Mouse (Mus musculus): ENCODE measurements at regions not wholly inside any gene's neighbourhood (a gene's known extent, or its start where the extent isn't known, plus 50 kb on each side); places are given as distances from the start of the nearest gene placed in this dataset.

DNA sequence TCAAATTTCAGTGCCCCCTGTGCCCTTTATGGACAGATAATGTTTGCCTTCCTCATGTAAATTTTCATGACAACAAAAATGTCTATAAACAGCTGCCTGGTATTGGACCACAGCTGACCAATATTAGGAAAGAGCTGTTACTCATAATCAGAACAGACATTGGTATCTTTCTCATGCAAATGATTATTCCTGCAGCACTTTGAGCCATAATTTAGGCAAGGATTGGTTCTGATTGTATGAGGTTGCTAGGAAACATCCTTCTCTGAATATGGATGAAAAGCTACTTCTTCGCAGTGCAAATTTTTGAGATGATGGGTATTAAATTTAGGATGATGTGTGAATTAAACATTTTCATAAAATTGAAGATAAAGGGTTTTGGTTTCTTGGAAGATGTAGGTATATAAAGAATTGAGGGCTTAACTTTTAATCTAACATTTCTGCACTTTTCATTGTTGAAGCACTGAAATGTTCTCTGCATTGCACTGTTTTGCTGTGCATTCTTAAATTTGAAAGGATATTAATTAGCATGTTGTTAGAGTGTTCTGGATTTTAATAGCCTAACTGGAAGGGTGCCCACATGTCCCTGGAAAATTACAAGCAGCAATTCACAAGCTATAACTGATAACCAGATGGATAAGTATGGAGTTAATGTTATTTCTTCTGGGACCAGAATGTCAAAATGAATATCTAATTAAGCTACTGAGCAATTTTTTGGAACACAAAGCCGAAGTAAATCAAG lies 1140.9 kb downstream of the Hace1 start:
- peak overlapping the region; percentile 71 for H3K27ac ChIP-seq (replicated peaks; ENCODE audit: low read depth, low read length)
- H3K9ac ChIP-seq (replicated peaks; ENCODE audit: low read length): no peak overlapping the region
- 0 out of 2 replicates have a peak overlapping the region, but pooled peaks have one; percentile 13 for H3K4me2 ChIP-seq (ENCODE audit: low read length)
- WGBS: 20% methylated on average over 2 of the region's 2 CpGs
- 0 out of 2 replicates have a peak, but pooled peaks cover 6% of the 10 kb centered on the region for H3K4me1 ChIP-seq (ENCODE audit: control insufficient read depth, insufficient read depth, low read length)
- H3K27me3 ChIP-seq (ENCODE audit: control insufficient read depth, insufficient read depth, low read length): no peaks in the 10 kb centered on the region
- no peaks in the 10 kb centered on the region for H3K9me3 ChIP-seq (ENCODE audit: control insufficient read depth, low read length)
- peak; percentile 80 for ATAC-seq (ENCODE audit: low FRiP score, low TSS enrichment)
- no peak overlapping the region for H3K4me3 ChIP-seq (replicated peaks; ENCODE audit: low read depth, low read length)
- no peaks in the 10 kb centered on the region for H3K36me3 ChIP-seq (ENCODE audit: control insufficient read depth, insufficient read depth, low read length)
- DNase-seq: peak; percentile 70

DNA sequence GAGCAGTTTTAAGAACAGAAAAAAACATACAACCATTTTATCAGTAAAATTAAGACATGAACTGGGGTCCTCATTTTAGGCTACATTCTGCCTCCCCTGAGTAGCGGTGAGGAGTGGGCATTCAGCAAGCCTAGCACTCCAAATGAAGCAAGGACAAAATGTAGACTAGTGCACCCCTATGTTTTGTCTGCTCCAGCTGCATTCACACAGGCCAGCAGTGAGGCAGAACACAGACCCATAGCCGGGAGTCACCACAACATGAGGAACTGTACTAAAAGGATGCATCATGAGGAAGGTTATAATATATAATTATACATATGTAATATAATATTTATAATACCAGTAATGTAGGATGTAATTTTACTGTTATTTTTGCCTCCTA lies 1141.5 kb downstream of the Hace1 start:
- Histone ChIP-seq H3K36me3 (ENCODE audit: control insufficient read depth, insufficient read depth, low read length) (no peaks in the 10 kb centered on the region), H3K4me1 (ENCODE audit: control insufficient read depth, insufficient read depth, low read length) (0 out of 2 replicates have a peak, but pooled peaks cover 6% of the 10 kb centered on the region), H3K9me3 (ENCODE audit: control insufficient read depth, low read length) (no peaks in the 10 kb centered on the region), H3K4me2 (ENCODE audit: low read length) (0 out of 2 replicates have a peak overlapping the region, but pooled peaks have one; percentile 13), H3K27ac (replicated peaks; ENCODE audit: low read depth, low read length) (peak overlapping the region; percentile 71), H3K27me3 (ENCODE audit: control insufficient read depth, insufficient read depth, low read length) (no peaks in the 10 kb centered on the region), H3K4me3 (replicated peaks; ENCODE audit: low read depth, low read length) (no peak overlapping the region), H3K9ac (replicated peaks; ENCODE audit: low read length) (no peak overlapping the region)
- WGBS: 40% methylated on average over 2 of the region's 2 CpGs
- ATAC-seq (ENCODE audit: low FRiP score, low TSS enrichment) (peak; percentile 80), DNase-seq (peak; percentile 33)

DNA sequence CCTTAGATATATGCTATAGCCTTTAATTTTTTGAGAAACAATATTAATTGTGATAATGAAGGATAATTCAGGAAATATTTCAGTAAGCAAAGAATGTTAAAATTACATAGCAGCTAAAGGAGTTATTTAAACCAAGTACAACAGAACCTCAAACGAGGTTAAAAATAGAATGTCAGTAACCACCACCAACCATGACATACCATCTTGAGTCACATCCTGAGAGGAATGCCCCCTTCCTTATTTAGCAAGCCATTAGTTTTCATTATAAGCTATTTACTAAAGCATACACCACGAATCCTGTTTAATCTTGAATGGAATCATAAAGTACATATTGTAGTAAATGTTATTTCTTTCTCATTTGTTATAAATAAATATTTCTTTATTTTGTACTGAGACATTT lies 1146.0 kb downstream of the Hace1 start:
- WGBS: 84% methylated on average over 2 of the region's 2 CpGs
- H3K4me1 ChIP-seq (ENCODE audit: control insufficient read depth, insufficient read depth, low read length): no peaks in the 10 kb centered on the region
- no peaks in the 10 kb centered on the region for H3K9me3 ChIP-seq (ENCODE audit: control insufficient read depth, low read length)
- H3K27me3 ChIP-seq (ENCODE audit: control insufficient read depth, insufficient read depth, low read length): no peaks in the 10 kb centered on the region
- H3K4me2 ChIP-seq (ENCODE audit: low read length): no peak overlapping the region
- no peak overlapping the region for H3K9ac ChIP-seq (replicated peaks; ENCODE audit: low read length)
- ATAC-seq (ENCODE audit: low FRiP score, low TSS enrichment) (no peak), DNase-seq (no peak)
- H3K27ac ChIP-seq (replicated peaks; ENCODE audit: low read depth, low read length): no peak overlapping the region
- H3K36me3 ChIP-seq (ENCODE audit: control insufficient read depth, insufficient read depth, low read length): no peaks in the 10 kb centered on the region
- no peak overlapping the region for H3K4me3 ChIP-seq (replicated peaks; ENCODE audit: low read depth, low read length)

DNA sequence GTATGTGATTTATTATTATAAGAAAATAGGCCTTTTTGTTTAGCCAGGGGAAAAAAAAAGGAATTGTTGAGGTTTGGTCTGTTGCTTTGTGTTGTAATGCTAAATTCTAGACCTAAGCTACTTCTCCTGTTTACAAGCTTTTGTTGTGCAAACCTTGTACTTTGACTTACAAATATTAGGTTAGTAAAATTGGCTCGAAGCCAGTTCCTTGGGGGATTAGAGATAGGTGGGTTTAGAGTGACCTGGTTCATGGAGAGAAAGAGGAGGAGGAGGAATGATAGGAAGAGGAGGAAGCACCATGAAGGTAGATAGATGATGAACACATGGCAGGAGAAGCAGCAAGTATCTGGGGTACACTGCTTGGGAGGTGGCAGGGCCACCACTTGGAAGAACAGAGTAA lies 1153.0 kb downstream of the Hace1 start:
- no peak overlapping the region for H3K4me2 ChIP-seq (ENCODE audit: low read length)
- no peak for ATAC-seq (ENCODE audit: low FRiP score, low TSS enrichment)
- no peaks in the 10 kb centered on the region for H3K27me3 ChIP-seq (ENCODE audit: control insufficient read depth, insufficient read depth, low read length)
- no peak overlapping the region for H3K9ac ChIP-seq (replicated peaks; ENCODE audit: low read length)
- H3K36me3 ChIP-seq (ENCODE audit: control insufficient read depth, insufficient read depth, low read length): no peaks in the 10 kb centered on the region
- H3K4me3 ChIP-seq (replicated peaks; ENCODE audit: low read depth, low read length): no peak overlapping the region
- H3K4me1 ChIP-seq (ENCODE audit: control insufficient read depth, insufficient read depth, low read length): no peaks in the 10 kb centered on the region
- 77% methylated on average over 1 of the region's 1 CpGs for WGBS
- DNase-seq: no peak
- no peaks in the 10 kb centered on the region for H3K9me3 ChIP-seq (ENCODE audit: control insufficient read depth, low read length)
- no peak overlapping the region for H3K27ac ChIP-seq (replicated peaks; ENCODE audit: low read depth, low read length)

DNA sequence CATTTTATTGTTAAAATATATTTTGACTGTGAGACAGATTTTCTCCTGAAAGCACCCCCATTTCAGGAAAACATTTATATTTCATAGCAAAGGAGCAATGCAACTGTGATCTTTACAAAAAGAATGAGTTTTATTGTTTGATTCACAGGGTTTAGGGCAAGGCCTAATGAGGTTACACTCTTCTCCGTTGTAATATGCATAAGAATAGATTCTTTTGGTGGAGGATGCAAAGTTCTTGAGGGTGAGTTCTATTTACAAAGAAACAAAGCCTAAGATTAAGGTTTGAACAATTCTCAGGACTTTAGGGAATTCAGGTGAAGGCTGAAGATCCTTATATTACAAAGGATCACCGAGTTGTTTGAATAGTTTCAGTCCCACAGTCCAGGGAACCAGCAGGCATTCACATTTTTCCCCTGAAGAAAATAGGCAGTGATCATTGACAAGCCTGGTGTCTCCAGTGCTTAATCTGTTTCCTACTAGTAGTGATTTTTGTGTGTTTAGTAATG lies 1156.2 kb downstream of the Hace1 start:
- H3K27ac ChIP-seq (replicated peaks; ENCODE audit: low read depth, low read length): no peak overlapping the region
- no peaks in the 10 kb centered on the region for H3K36me3 ChIP-seq (ENCODE audit: control insufficient read depth, insufficient read depth, low read length)
- H3K9me3 ChIP-seq (ENCODE audit: control insufficient read depth, low read length): no peaks in the 10 kb centered on the region
- H3K4me3 ChIP-seq (replicated peaks; ENCODE audit: low read depth, low read length): no peak overlapping the region
- no peaks in the 10 kb centered on the region for H3K27me3 ChIP-seq (ENCODE audit: control insufficient read depth, insufficient read depth, low read length)
- no peak overlapping the region for H3K9ac ChIP-seq (replicated peaks; ENCODE audit: low read length)
- H3K4me2 ChIP-seq (ENCODE audit: low read length): no peak overlapping the region
- no peak for ATAC-seq (ENCODE audit: low FRiP score, low TSS enrichment)
- no peak for DNase-seq
- 5% methylated on average over 2 of the region's 2 CpGs for WGBS
- no peaks in the 10 kb centered on the region for H3K4me1 ChIP-seq (ENCODE audit: control insufficient read depth, insufficient read depth, low read length)

DNA sequence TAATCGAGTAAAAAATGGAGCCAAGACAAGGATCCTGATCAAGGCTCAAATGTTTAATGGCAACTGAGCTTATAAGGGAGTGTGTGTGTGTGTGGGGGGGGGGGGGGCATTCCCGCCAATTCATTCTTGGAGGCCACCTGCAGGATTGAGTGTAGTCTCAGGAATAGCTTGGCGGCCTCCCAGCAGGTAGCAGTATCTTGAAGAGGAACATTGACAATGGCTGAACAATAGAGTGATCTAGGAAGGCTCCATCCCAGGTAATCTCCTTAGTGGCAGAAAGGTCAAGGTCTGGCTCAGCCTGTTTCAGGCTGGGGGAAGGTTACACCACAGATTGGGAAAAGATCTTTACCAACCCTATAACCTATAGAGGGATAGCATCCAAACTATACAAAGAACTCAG lies 1163.5 kb downstream of the Hace1 start:
- Histone ChIP-seq H3K9ac (replicated peaks; ENCODE audit: low read length) (no peak overlapping the region), H3K36me3 (ENCODE audit: control insufficient read depth, insufficient read depth, low read length) (no peaks in the 10 kb centered on the region), H3K4me2 (ENCODE audit: low read length) (no peak overlapping the region), H3K27ac (replicated peaks; ENCODE audit: low read depth, low read length) (no peak overlapping the region), H3K27me3 (ENCODE audit: control insufficient read depth, insufficient read depth, low read length) (no peaks in the 10 kb centered on the region), H3K4me3 (replicated peaks; ENCODE audit: low read depth, low read length) (no peak overlapping the region), H3K4me1 (ENCODE audit: control insufficient read depth, insufficient read depth, low read length) (no peaks in the 10 kb centered on the region), H3K9me3 (ENCODE audit: control insufficient read depth, low read length) (no peaks in the 10 kb centered on the region)
- no peak for ATAC-seq (ENCODE audit: low FRiP score, low TSS enrichment)
- 77% methylated on average over 3 of the region's 3 CpGs for WGBS
- no peak for DNase-seq

DNA sequence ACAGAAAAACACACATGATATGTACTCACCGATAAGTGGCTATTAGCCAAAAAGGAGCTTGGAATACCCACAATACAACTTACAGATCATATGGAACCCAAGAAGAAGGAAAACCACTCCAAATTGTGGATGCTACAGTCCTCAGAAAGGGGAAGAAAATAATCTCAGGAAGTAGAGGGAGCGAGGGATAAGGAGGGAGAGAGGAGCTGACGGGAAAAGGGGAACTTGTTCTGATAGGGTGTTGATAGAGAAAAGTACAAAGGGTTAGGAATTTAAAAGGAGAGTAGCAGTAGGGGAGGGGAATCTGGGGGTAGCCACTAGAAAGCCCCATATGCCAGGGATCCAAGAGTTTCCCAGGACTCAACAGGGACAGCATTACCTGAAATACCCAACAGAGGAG lies 1164.5 kb downstream of the Hace1 start:
- Histone ChIP-seq H3K4me3 (replicated peaks; ENCODE audit: low read depth, low read length) (no peak overlapping the region), H3K27ac (replicated peaks; ENCODE audit: low read depth, low read length) (no peak overlapping the region), H3K4me1 (ENCODE audit: control insufficient read depth, insufficient read depth, low read length) (no peaks in the 10 kb centered on the region), H3K9ac (replicated peaks; ENCODE audit: low read length) (no peak overlapping the region), H3K36me3 (ENCODE audit: control insufficient read depth, insufficient read depth, low read length) (no peaks in the 10 kb centered on the region), H3K9me3 (ENCODE audit: control insufficient read depth, low read length) (no peaks in the 10 kb centered on the region), H3K4me2 (ENCODE audit: low read length) (no peak overlapping the region), H3K27me3 (ENCODE audit: control insufficient read depth, insufficient read depth, low read length) (no peaks in the 10 kb centered on the region)
- no peak for ATAC-seq (ENCODE audit: low FRiP score, low TSS enrichment)
- 88% methylated on average over 3 of the region's 3 CpGs for WGBS
- DNase-seq: no peak

DNA sequence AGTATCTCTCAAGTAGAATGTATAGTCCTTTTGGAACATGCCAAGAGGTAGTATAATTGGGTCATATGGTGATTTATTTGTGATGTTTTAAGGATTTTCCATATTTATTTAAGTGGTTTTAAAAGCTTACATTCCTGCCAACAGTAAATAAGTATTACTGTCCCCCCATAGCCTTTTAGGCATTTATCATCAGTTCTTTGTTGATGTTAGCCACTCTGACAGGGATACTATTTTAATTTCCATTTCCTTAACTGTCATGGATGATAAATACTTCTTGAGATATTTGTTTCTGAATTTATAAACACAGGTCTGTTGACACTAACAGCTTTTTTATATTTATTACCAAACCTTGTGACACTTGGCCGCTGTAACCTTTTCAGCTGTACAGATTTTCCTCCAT lies 1183.3 kb downstream of the Hace1 start:
- Histone ChIP-seq H3K36me3 (ENCODE audit: control insufficient read depth, insufficient read depth, low read length) (no peaks in the 10 kb centered on the region), H3K9ac (replicated peaks; ENCODE audit: low read length) (no peak overlapping the region), H3K4me2 (ENCODE audit: low read length) (no peak overlapping the region), H3K27ac (replicated peaks; ENCODE audit: low read depth, low read length) (no peak overlapping the region), H3K4me1 (ENCODE audit: control insufficient read depth, insufficient read depth, low read length) (no peaks in the 10 kb centered on the region), H3K9me3 (ENCODE audit: control insufficient read depth, low read length) (no peaks in the 10 kb centered on the region), H3K27me3 (ENCODE audit: control insufficient read depth, insufficient read depth, low read length) (no peaks in the 10 kb centered on the region), H3K4me3 (replicated peaks; ENCODE audit: low read depth, low read length) (no peak overlapping the region)
- ATAC-seq (ENCODE audit: low FRiP score, low TSS enrichment) (no peak), DNase-seq (no peak)
- WGBS: 83% methylated on average over 1 of the region's 1 CpGs

DNA sequence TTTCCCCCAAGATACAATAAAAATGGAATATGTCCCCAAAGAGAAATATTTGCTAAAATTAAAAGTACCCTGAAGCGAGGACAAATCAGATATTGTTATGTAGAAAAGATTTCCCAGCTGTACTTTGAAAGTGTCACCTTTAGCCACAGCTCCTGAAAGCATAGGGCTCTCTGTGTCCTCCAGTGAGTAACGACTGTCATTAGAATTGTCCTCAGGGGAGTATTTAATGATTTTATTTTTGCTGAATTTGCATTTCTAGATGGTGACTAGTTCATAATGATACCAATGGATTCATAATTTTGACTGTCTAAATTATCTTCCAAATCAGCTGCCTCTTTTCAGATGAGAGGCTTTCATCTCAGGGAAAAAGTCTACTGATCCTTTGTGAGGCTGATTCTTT lies 1201.1 kb downstream of the Hace1 start:
- H3K4me1 ChIP-seq (ENCODE audit: control insufficient read depth, insufficient read depth, low read length): no peaks in the 10 kb centered on the region
- no peak overlapping the region for H3K27ac ChIP-seq (replicated peaks; ENCODE audit: low read depth, low read length)
- 63% methylated on average over 2 of the region's 2 CpGs for WGBS
- H3K36me3 ChIP-seq (ENCODE audit: control insufficient read depth, insufficient read depth, low read length): no peaks in the 10 kb centered on the region
- H3K4me2 ChIP-seq (ENCODE audit: low read length): no peak overlapping the region
- DNase-seq (no peak), ATAC-seq (ENCODE audit: low FRiP score, low TSS enrichment) (no peak)
- H3K9ac ChIP-seq (replicated peaks; ENCODE audit: low read length): no peak overlapping the region
- no peak overlapping the region for H3K4me3 ChIP-seq (replicated peaks; ENCODE audit: low read depth, low read length)
- H3K9me3 ChIP-seq (ENCODE audit: control insufficient read depth, low read length): no peaks in the 10 kb centered on the region
- H3K27me3 ChIP-seq (ENCODE audit: control insufficient read depth, insufficient read depth, low read length): no peaks in the 10 kb centered on the region

Measured in midbrain, embryonic 14.5 days (tissue).